In genomic region chr6:38110859-38111258, GRCm38 (mm10) we compare ENCODE assay signal across 26 mouse cellular contexts. TPM values are rescaled to one million over a fixed set of nuclear protein-coding genes. Genes with fewer than 3 reads are reported as not detected.
DNase-seq lines count a peak whose midpoint lies in the region; ATAC-seq and TF ChIP-seq lines count a peak whose summit lies in the region.
"Had no signal": no experiment of that assay in that cellular context is flagged by ENCODE, and none has a peak within 500 bp of the region (broad histone marks: within the 10 kb centered on the region; RNA-seq: fewer than 3 reads in every experiment).

No protein-coding gene starts in this region.

- H3K9me3 ChIP-seq in lung, embryonic 15.5 days = no peaks in the 10 kb centered on the region
- H3K9me3 ChIP-seq in intestine, postnatal 0 days (ENCODE audit: control insufficient read depth) = no peaks in the 10 kb centered on the region
- H3K9me3 ChIP-seq in kidney, embryonic 15.5 days (replicated peaks) = no peaks in the 10 kb centered on the region
- no peaks in the 10 kb centered on the region for H3K9me3 ChIP-seq in midbrain, embryonic 13.5 days
- H3K9me3 ChIP-seq in heart, embryonic 10.5 days = no peaks in the 10 kb centered on the region
- H3K9me3 ChIP-seq: forebrain, embryonic 10.5 days; hindbrain, embryonic 15.5 days; limb, embryonic 12.5 days; liver, embryonic 12.5 days; midbrain, embryonic 10.5 days; neural tube, embryonic 12.5 days had no signal

- peaks cover 23% of the 10 kb centered on the region for H3K4me1 ChIP-seq in lung, embryonic 15.5 days
- H3K4me1 ChIP-seq in intestine, postnatal 0 days (replicated peaks; ENCODE audit: control insufficient read depth, insufficient read depth, low read length) = no peaks in the 10 kb centered on the region
- H3K4me1 ChIP-seq in kidney, embryonic 15.5 days = peaks cover 29% of the 10 kb centered on the region
- H3K4me1 ChIP-seq in midbrain, embryonic 13.5 days (replicated peaks) = 0 out of 2 replicates have a peak, but pooled peaks cover 7% of the 10 kb centered on the region
- H3K4me1 ChIP-seq in heart, embryonic 10.5 days = peaks cover 14% of the 10 kb centered on the region
- H3K4me1 ChIP-seq: hindbrain, embryonic 15.5 days; liver, embryonic 12.5 days; neural tube, embryonic 12.5 days had no signal

- no peaks in the 10 kb centered on the region for H3K36me3 ChIP-seq in lung, embryonic 15.5 days
- no peaks in the 10 kb centered on the region for H3K36me3 ChIP-seq in intestine, postnatal 0 days (ENCODE audit: control insufficient read depth, insufficient read depth)
- no peaks in the 10 kb centered on the region for H3K36me3 ChIP-seq in kidney, embryonic 15.5 days
- no peaks in the 10 kb centered on the region for H3K36me3 ChIP-seq in midbrain, embryonic 13.5 days
- no peaks in the 10 kb centered on the region for H3K36me3 ChIP-seq in heart, embryonic 10.5 days
- H3K36me3 ChIP-seq: forebrain, embryonic 10.5 days; hindbrain, embryonic 15.5 days; limb, embryonic 12.5 days; liver, embryonic 12.5 days; midbrain, embryonic 10.5 days; neural tube, embryonic 12.5 days had no signal

- H3K9ac ChIP-seq in lung, embryonic 15.5 days = no peak overlapping the region
- H3K9ac ChIP-seq in intestine, postnatal 0 days (ENCODE audit: low read depth, low read length) = no peak overlapping the region
- no peak overlapping the region for H3K9ac ChIP-seq in kidney, embryonic 15.5 days
- no peak overlapping the region for H3K9ac ChIP-seq in midbrain, embryonic 13.5 days (replicated peaks)
- H3K9ac ChIP-seq: forebrain, postnatal 0 days; hindbrain, embryonic 15.5 days; limb, embryonic 12.5 days; liver, embryonic 12.5 days; neural tube, embryonic 12.5 days had no signal

- 53% methylated on average over 9 of the region's 9 CpGs for WGBS in lung, embryonic 15.5 days
- 46% methylated on average over 9 of the region's 9 CpGs for WGBS in intestine, postnatal 0 days
- WGBS in kidney, embryonic 15.5 days = 42% methylated on average over 9 of the region's 9 CpGs
- 67% methylated on average over 9 of the region's 9 CpGs for WGBS in midbrain, embryonic 13.5 days
- WGBS in heart, embryonic 10.5 days = 73% methylated on average over 9 of the region's 9 CpGs

- no peak for TF ChIP-seq CTCF in intestine, postnatal 0 days (IDR thresholded peaks at IDR 0.05; ENCODE audit: low read depth)

- H3K27ac ChIP-seq in lung, embryonic 15.5 days = peak overlapping the region; percentile 26; the same call in 1 of the 2 replicates
- no peak overlapping the region for H3K27ac ChIP-seq in intestine, postnatal 0 days (ENCODE audit: low read depth, low read length)
- H3K27ac ChIP-seq in kidney, embryonic 15.5 days = peak overlapping the region; percentile 76
- no peak overlapping the region for H3K27ac ChIP-seq in midbrain, embryonic 13.5 days
- no peak overlapping the region for H3K27ac ChIP-seq in heart, embryonic 10.5 days
- H3K27ac ChIP-seq: forebrain, embryonic 10.5 days; hindbrain, embryonic 15.5 days; limb, embryonic 12.5 days; liver, embryonic 12.5 days; macrophage; midbrain, embryonic 10.5 days; neural tube, embryonic 12.5 days had no signal

- H3K4me3 ChIP-seq in lung, embryonic 15.5 days = no peak overlapping the region
- no peak overlapping the region for H3K4me3 ChIP-seq in intestine, postnatal 0 days (ENCODE audit: low read depth, low read length)
- H3K4me3 ChIP-seq in kidney, embryonic 15.5 days (replicated peaks) = no peak overlapping the region
- H3K4me3 ChIP-seq in midbrain, embryonic 13.5 days (replicated peaks) = no peak overlapping the region
- H3K4me3 ChIP-seq in heart, embryonic 10.5 days = no peak overlapping the region
- H3K4me3 ChIP-seq: forebrain, embryonic 10.5 days; hindbrain, embryonic 15.5 days; limb, embryonic 12.5 days; liver, embryonic 12.5 days; midbrain, embryonic 10.5 days; neural tube, embryonic 12.5 days had no signal

- no peak for DNase-seq in lung, adult 18-20 months
- peak; percentile 40 to 68 for DNase-seq in kidney, postnatal 4 days
- no peak for DNase-seq in cerebellum, adult 11-12 months
- no peak for DNase-seq in heart, embryonic 10.5 days (ENCODE audit: low spot score)
- DNase-seq: adrenal gland, postnatal 25 days; cerebellum, adult 11 months; cerebellum, postnatal 36 days; forebrain, postnatal 0 days; heart, adult 11 months; heart, postnatal 4 days; right cerebral cortex, adult 18-20 months; thymus, adult 18-20 months had no signal

- no peaks in the 10 kb centered on the region for H3K27me3 ChIP-seq in lung, embryonic 15.5 days
- H3K27me3 ChIP-seq in intestine, postnatal 0 days (replicated peaks; ENCODE audit: control insufficient read depth, insufficient read depth, low read length) = no peaks in the 10 kb centered on the region
- H3K27me3 ChIP-seq in kidney, embryonic 15.5 days = no peaks in the 10 kb centered on the region
- no peaks in the 10 kb centered on the region for H3K27me3 ChIP-seq in midbrain, embryonic 13.5 days
- H3K27me3 ChIP-seq in heart, embryonic 10.5 days (ENCODE audit: insufficient read depth, poor library complexity, severe bottlenecking) = peaks cover 10% of the 10 kb centered on the region; the same call in 1 of the 2 replicates
- H3K27me3 ChIP-seq: hindbrain, embryonic 15.5 days; neural tube, embryonic 12.5 days had no signal

- ATAC-seq in lung, embryonic 15.5 days (ENCODE audit: borderline replicate concordance, extremely low read depth, low FRiP score, low TSS enrichment) = no peak
- ATAC-seq in intestine, postnatal 0 days = no peak
- ATAC-seq in kidney, embryonic 15.5 days (replicated peaks; ENCODE audit: low FRiP score) = peak; percentile 83
- ATAC-seq in midbrain, embryonic 13.5 days = no peak
- ATAC-seq: CD4-positive, CD25-positive, alpha-beta regulatory T cell, adult 4 months; forebrain, postnatal 0 days; liver, embryonic 12.5 days had no signal

- peak overlapping the region; percentile 47 for H3K4me2 ChIP-seq in lung, embryonic 15.5 days
- 0 out of 2 replicates have a peak overlapping the region, but pooled peaks have one; percentile 13 for H3K4me2 ChIP-seq in intestine, postnatal 0 days (replicated peaks; ENCODE audit: low read depth)
- peak overlapping the region; percentile 18 for H3K4me2 ChIP-seq in kidney, embryonic 15.5 days
- H3K4me2 ChIP-seq in midbrain, embryonic 13.5 days (replicated peaks) = no peak overlapping the region
- H3K4me2 ChIP-seq: hindbrain, embryonic 15.5 days; limb, embryonic 12.5 days; liver, embryonic 12.5 days; neural tube, embryonic 12.5 days had no signal

RNA-seq across cellular contexts. Expression of gene Tmem213, which starts 1.8 kb away (rescaled TPM):
- 49.7 and 58.9 TPM in 2 replicates for polyA plus RNA-seq in lung, embryonic 15.5 days (2015; fragmentation: Nextera tagmentation; extraction: Ambion mirVana)
- polyA plus RNA-seq in intestine, postnatal 0 days (2015; fragmentation: Nextera tagmentation; extraction: Ambion mirVana) = not detected in 2 replicates
- 37.4 and 43.5 TPM in 2 replicates for polyA plus RNA-seq in kidney, embryonic 15.5 days (2015; fragmentation: Nextera tagmentation; extraction: Ambion mirVana)
- 0.27 TPM in 1 of 2 replicates, not detected in the other for polyA plus RNA-seq in midbrain, embryonic 13.5 days (2015; fragmentation: Nextera tagmentation; extraction: Ambion mirVana)
- not detected in 2 replicates for polyA plus RNA-seq in heart, embryonic 10.5 days (2016; fragmentation: Nextera tagmentation; extraction: Ambion mirVana)
- polyA plus RNA-seq: CD4-positive, CD25-positive, alpha-beta regulatory T cell, adult 4 months; forebrain, embryonic 10.5 days; forebrain, postnatal 0 days; heart, embryonic 14.5 days; hindbrain, embryonic 15.5 days; large intestine, adult 2 months; liver, embryonic 12.5 days; macrophage; midbrain, embryonic 10.5 days; neural tube, embryonic 12.5 days had no signal

RNA-seq across cellular contexts. Expression of gene Atp6v0a4, which starts 13.5 kb away (rescaled TPM):
- polyA plus RNA-seq in lung, embryonic 15.5 days (2015; fragmentation: Nextera tagmentation; extraction: Ambion mirVana) = 3.2 and 5.9 TPM in 2 replicates
- 0.26 and 0.37 TPM in 2 replicates for polyA plus RNA-seq in intestine, postnatal 0 days (2015; fragmentation: Nextera tagmentation; extraction: Ambion mirVana)
- 12.0 and 12.6 TPM in 2 replicates for polyA plus RNA-seq in kidney, embryonic 15.5 days (2015; fragmentation: Nextera tagmentation; extraction: Ambion mirVana)
- polyA plus RNA-seq in midbrain, embryonic 13.5 days (2015; fragmentation: Nextera tagmentation; extraction: Ambion mirVana) = 0.05 and 0.13 TPM in 2 replicates
- polyA plus RNA-seq in heart, embryonic 10.5 days (2016; fragmentation: Nextera tagmentation; extraction: Ambion mirVana) = not detected in 2 replicates
- polyA plus RNA-seq: CD4-positive, CD25-positive, alpha-beta regulatory T cell, adult 4 months; forebrain, embryonic 10.5 days; limb, embryonic 12.5 days; macrophage; midbrain, embryonic 10.5 days had no signal

Comparison
In these comparisons a context has a peak if more than half of its experiments do, and no peak if none do; other contexts are left out.
1. H3K27ac ChIP-seq: peak in lung, embryonic 15.5 days (single experiment) and kidney, embryonic 15.5 days (single experiment); none in intestine, postnatal 0 days (single experiment), midbrain, embryonic 13.5 days (single experiment) and heart, embryonic 10.5 days (single experiment).
2. DNase-seq: peak in kidney, postnatal 4 days (2 of 2); none in lung, adult 18-20 months (0 of 2), cerebellum, adult 11-12 months (single experiment) and heart, embryonic 10.5 days (single experiment).
3. RNA of gene Tmem213, which starts 1.8 kb away (polyA plus RNA-seq): 49.7 to 58.9 TPM in lung, embryonic 15.5 days and 37.4 to 43.5 TPM in kidney, embryonic 15.5 days; 0.27 TPM in midbrain, embryonic 13.5 days, not detected in heart, embryonic 10.5 days and not detected in intestine, postnatal 0 days; every median in the first group is over 10 times any median in the second.